Mouse (Mus musculus) Muller cell, postnatal 12 days (primary cell): ENCODE measurements around the gene Zkscan8.
"Not testable (repeated sequence)": the region's sequence is repeated elsewhere in the genome, so short reads cannot be mapped to it uniquely, and the experiment has no call there.

ENCODE experiments used
- DNase-seq: peaks from one replicate; pipeline ENCODE4 v3.0.0-alpha.2; 2015; ENCODE audit errors: inconsistent ontology term

Gene Zkscan8

DNA sequence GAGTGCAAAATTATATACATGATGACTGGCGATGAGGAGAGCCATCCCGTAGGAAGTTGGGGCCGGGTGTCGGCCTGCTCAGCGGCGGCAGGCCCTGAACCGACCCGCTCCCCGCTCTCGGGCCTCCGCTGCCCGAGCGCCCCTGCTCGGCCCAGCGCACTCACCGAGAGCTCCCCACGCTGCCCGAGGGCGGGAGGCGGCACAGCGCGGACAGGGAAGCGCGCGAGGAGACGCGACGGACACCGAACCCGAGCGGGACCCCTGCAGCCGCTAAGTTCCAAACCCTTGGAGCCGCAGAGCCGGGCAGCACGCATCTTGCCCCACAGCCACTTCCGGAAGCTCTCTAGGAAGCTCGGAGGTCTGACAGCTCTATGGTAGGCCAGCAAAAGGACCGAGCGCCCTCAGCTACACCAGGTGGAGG, at the start of gene Zkscan8:
Gene Zkscan8 (minus strand): TSS at position 340 of the 421 bp plus-strand sequence.
- peak; percentile 90 for DNase-seq

DNA sequence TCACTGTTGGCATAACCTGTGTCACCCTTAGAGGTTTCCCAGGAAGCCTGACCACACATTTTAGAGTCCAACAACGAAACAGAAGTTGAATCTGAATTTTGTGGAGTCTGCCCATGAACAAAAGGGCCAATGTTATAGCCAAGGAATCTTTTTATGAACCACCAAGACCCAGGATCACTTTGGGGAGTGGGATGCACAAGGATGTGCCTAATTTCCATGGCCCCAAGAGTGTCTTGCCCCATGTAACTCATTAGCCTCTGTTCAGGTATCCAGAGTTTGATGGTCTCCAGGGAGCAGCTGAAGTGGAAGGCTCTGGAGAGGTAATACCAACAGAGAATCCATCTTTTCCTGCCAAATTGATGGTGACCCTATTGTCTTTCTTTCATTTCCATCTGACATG, 28.9 kb upstream of the Zkscan8 start, which contains the start of gene Olfr1535:
Gene Olfr1535 (minus strand): TSS at position 101 of the 400 bp plus-strand sequence.
- no peak for DNase-seq

DNA sequence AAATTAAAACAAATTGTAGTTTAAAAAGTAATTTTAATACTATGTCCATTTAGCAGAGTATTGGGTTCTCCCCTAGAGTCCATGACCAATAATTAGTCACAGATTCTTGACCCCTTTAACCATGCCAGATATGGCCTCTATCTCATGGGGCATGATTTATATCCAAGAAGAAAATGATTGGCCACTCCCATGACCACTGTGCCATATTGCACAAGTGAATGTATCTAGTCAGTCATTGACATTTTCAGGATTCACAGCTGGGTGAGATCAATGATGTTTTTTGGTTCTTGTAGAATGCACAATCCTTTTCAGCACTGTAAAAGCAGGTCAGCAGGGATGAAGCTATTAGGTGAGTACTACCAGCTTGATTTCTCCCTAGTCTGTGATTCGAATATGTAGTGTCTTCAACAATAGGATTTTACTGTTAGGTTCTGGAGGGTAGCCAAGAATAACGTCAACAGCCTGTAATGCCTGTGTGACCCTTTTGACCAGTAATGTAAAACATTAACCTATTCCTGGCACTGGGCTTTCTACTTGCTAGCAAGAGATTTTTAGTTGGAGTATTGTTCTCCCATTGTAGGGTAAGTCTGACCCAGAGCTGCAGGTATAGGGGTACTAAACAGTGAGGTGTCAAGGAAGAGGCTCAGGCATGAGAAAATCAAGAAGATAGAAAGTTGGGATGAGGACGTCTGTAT, 19.6 kb upstream of the Zkscan8 start:
- no peak for DNase-seq

DNA sequence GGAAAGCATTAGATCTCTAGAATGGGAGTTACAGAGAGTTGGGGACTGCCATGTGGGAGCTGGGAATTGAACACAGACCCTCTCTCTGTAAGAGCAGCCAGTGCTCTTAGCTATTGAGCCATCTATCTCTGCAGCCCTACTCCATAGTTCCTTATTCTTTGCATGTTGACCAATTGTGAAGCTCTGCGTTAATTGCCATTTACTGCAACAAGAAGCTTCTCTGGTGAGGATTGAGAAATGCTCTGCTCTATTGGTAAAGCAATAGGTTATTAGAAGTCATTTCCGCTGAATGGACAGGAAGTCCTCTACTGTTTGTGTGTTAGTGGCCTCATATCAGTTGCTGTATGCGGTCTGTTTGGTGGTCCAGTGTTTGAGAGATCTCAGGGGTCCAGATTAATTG, 18.6 kb upstream of the Zkscan8 start:
- DNase-seq: no peak

- DNase-seq: no peak
Measured at GRCm38 (mm10) chr13:21542708-21543107, 11.8 kb upstream of the Zkscan8 start, which contains the start of gene Olfr1366. Gene Olfr1366 (minus strand): TSS chr13:21542808.

- peak; percentile 29 for DNase-seq
Measured at GRCm38 (mm10) chr13:21530136-21530535, 784 bp downstream of the Zkscan8 start.

DNA sequence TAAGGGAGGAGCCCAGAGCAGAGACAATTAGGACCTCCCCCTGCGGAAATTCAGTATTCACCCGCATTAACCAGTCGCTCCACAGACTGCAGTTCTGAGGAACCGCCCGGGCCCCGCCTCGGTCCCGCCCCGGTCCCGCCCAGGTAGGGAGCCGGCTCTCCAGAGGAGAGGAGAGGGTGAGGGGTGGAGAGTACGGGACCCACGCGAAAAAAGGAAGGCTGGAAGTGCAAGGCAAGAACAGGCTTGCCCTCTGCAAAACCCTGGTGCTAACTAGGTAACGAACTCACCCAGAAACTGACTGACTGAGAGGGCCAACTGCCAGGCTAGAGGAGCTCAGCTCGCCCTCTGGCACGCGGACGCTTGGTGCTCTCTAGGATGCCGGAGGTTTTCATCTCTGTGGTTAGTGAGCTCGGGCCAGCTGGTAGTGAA, 24.7 kb downstream of the Zkscan8 start:
- peak; percentile 98 for DNase-seq

DNA sequence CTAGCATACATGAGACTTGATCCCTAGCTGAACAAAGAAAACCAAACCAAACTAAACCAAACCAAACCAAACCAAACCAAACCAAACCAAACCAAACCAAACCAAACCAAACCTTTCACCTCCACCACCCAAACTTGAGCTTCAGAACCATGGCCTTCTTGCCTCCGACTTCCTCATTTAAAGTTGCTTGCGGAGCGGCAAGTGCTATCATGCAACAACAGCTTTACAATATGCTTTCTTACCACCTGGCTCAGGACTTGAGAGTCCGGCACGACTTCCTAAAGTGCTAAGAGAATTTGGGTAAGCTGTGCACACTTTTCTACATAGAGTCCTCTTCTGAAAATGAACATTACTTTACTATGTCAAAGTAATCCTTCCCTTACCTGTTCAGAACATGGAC, 28.6 kb downstream of the Zkscan8 start:
- no peak for DNase-seq

DNA sequence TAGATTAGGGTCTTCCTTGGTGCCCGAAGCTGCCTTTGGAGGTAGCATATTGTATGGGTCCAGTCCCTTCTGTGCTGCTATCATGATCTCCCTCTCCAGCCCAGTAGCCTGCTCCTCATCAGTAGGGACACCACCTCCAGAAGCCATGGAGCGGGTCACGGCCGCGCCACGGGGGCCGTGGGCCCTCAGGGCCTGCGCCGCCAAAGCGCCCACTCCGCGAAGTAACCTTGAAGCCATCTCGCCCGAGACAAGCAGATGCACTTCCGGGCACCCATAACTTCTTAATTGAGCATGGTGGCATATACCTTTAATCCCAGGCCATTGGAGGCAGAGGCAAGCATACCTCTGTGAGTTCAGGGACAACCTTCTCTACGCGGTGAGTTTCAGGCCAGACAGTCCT, 29.7 kb downstream of the Zkscan8 start, which contains the start of gene Gm11273:
Gene Gm11273 (minus strand): TSS at position 237 of the 400 bp plus-strand sequence.
- DNase-seq: not testable (repeated sequence)

DNA sequence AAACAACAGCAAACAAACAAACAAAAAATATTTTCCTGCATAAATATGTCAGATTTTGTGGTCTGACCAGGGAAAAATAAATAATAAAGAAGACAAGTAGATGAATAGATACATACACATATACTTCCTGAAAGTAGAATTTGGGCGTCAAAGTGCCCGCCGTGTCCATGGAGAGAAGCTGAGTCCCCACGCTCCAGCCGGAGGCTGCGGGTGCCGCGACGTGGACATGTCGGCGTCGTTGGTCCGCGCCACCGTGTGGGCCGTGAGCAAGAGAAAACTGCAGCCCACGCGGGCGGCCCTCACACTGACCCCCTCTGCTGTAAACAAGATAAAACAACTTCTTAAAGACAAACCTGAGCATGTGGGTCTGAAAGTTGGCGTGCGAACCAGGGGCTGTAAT, 35.8 kb downstream of the Zkscan8 start, which contains the start of gene AK157302:
Gene AK157302 (plus strand): TSS at position 144 of the 400 bp plus-strand sequence.
- no peak for DNase-seq

- peak; percentile 23 for DNase-seq
Measured at GRCm38 (mm10) chr13:21492847-21493246, 38.1 kb downstream of the Zkscan8 start.

DNA sequence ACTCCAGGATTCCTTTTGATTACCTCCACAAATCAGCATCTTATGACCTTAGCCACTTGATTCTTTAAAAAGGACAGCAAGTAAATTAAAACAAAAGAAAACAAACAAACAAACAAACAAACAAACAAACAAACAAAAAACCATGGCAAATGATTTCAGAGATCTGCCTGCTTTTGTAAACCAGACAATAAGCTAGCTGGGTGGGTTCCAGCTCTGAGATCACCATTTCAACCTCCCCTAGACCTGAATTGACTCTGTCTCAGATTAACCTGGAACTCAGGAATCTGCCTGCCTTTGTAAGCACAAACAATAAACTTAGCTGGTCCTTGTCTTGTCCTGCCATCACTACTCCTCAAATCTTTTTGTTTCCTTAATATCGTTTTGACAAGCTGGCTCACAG, 44.0 kb downstream of the Zkscan8 start:
- DNase-seq: no peak

- peak; percentile 78 for DNase-seq
Measured at GRCm38 (mm10) chr13:21478759-21479670, 51.9 kb downstream of the Zkscan8 start, which contains the start of the genes Zkscan4 and Gm10065. Gene Zkscan4 (plus strand): TSS chr13:21478907. Gene Gm10065 (minus strand): TSS chr13:21479441.

- no peak for DNase-seq
Measured at GRCm38 (mm10) chr13:21472427-21472826, 58.5 kb downstream of the Zkscan8 start.

DNA sequence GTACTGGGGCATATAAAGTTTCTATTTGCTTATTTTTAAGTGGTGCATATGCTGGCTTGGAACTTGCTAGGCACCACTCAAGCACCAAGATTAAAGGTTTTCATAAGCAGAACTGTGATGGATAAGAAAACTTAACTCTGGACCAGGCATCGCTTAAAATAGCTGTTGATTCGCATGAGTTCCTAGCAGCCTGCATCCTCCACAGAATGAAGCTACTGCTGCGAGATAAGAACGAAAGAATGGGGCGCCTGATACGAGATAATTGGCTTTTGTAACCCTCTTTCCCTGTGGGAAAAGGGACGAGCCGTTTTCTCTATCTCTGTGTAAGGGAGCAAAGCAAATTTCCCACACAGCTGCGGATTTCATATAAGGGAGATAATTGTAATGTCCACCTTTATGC, 61.8 kb downstream of the Zkscan8 start:
- no peak for DNase-seq

DNA sequence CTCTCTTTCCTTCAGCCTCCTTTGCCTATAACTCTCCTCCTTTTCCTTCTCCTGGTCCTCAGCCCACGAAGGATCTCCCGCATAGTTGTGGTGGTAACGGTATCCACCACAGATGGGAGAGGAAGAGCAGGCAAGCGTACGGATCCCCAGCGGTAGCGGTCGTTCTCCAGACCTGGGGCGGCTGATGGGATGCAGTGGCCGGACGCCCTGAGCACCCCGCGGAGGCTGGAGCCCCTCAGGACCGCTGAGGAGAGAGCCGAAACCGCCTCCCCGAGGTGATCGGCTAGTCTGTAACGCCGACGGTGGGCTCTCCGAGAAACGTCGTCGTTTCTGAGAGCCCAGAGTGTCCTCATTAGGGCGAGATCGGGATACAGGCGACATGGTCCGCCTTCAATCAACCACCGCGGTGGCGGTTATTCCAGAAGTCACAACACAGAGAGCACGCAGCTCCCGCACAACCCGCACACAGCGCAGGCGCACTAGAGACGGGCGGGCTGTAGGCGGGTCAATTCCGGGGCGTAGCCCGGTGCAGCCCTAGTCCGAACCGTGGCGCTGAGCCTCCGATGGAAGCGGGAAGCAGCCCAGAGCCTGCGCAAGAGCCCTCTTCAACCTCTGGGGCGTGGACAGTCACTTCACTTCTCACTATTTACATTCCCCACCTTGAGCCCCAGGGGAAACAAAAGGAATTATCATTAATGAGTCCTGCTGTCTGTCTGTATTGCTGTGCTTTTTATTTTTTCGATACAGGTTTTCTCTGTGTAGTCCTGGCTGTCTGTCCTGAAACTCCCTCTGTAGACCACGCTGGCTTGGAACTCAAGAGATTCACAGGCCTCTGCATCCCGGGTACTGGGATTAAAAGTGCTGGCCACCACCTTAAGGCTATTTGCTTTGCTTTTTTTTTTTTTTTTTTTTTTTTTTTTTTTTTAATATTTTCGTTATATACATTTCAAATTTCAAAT, 62.6 kb downstream of the Zkscan8 start, which contains the start of gene Nkapl:
Gene Nkapl (minus strand): TSS at position 449 of the 959 bp plus-strand sequence.
- peak; percentile 86 for DNase-seq

DNA sequence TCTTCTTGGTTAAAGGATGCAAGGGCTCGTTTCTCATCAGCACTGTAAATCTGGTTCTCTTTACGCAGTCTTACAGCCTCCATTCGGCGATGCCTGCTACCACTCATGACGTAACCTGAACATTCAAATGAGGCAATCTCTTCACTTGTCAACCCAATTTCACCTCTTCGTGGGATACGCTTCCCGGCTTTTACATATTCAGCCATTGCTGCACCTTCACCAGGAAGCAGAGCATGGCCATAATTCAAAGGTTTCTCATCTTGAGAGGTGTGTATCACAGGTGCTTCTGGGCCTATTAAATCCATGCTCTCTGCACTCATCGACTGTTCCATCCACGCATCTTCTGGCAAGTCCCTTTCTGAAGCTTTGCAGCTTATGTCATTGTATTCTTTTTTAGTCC, 63.6 kb downstream of the Zkscan8 start:
- DNase-seq: no peak
